Mouse (Mus musculus) liver, postnatal 0 days (tissue): ENCODE measurements around the gene Abcf1.

Source experiments
- CTCF ChIP-seq: sonication (generic); IDR thresholded peaks from 2 replicates; pipeline ENCODE4 v1.5.1; 2016; ENCODE audit warnings: antibody characterized with exemption, low read depth
- EP300 ChIP-seq: IDR thresholded peaks from 2 replicates; pipeline ENCODE4 v1.6.1; 2016; ENCODE audit warnings: antibody characterized with exemption, low read depth, mild to moderate bottlenecking

DNA sequence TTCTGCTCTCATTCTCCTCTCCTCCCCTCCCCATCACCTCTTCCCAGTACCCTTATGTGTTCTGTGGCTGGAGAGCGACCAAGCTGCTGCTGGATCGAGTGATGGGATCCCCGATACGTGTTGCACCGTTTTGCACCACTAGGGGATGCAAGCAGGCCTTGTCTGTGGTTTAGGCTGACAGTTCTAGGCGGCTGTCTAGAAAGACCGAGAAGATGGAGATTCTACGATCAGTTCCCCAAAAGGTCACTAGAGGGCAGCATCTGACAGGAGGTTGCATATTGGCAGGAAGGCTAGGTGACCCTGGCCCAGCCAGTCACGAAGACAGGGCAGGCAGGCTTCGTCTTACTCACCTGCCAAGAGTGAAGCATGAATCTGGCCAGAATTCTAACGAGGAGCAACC is 27.4 kb upstream of the Abcf1 start:
- TF ChIP-seq CTCF, result peak; percentile 100
- TF ChIP-seq EP300, result no peak
